ENCODE assay signal across 25 mouse cellular contexts in the genomic region with DNA sequence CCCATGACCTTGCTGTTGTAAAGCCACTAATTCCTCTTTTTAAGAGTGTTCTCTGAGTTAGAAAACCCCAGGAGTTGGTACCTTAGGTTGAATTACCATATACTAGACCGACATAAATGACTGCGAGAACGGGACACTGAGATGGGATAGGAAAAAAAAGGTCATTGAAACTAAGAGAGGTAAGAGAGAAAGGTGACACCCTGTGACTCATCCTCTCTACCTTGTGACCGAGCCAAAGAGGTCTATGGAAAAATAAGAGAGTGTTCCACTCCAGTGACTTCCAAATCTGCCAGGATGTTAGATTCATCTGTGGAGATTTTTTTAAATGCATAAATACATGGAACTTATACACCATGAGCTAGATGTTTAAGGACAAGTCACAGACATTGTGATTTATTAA.
DNase-seq lines count a peak whose midpoint lies in the region; ATAC-seq lines count a peak whose summit lies in the region.
"Had no signal": no experiment of that assay in that cellular context is flagged by ENCODE, and none has a peak within 500 bp of the region (broad histone marks: within the 10 kb centered on the region; RNA-seq: fewer than 3 reads in every experiment).

No protein-coding gene starts in this region.

- intact Hi-C loops in gastrocnemius, postnatal 14 days (cut with DNase I; ENCODE audit: low total_unique reads), result no loop called here

- no peaks in the 10 kb centered on the region for H3K27me3 ChIP-seq in splenic B cell, adult 2 months (ENCODE audit: control insufficient read depth, insufficient read depth, low read length, poor library complexity, severe bottlenecking)
- H3K27me3 ChIP-seq in kidney, embryonic 16.5 days (ENCODE audit: insufficient read depth, low read length), result no peaks in the 10 kb centered on the region
- H3K27me3 ChIP-seq: embryonic facial prominence, embryonic 13.5 days; forebrain, embryonic 12.5 days; forebrain, embryonic 15.5 days; hindbrain, embryonic 13.5 days had no signal

- H3K4me3 ChIP-seq in kidney, embryonic 16.5 days (ENCODE audit: low read length), result no peak overlapping the region
- H3K4me3 ChIP-seq: embryonic facial prominence, embryonic 10.5 days; embryonic facial prominence, embryonic 13.5 days; erythroblast, embryonic 14.5 days; forebrain, embryonic 12.5 days; forebrain, embryonic 15.5 days; hindbrain, embryonic 13.5 days had no signal

- ATAC-seq in CD4-positive, CD25-positive, alpha-beta regulatory T cell, adult 4 months, result peak; percentile 74
- no peak for ATAC-seq in kidney, embryonic 16.5 days (ENCODE audit: low FRiP score, low TSS enrichment)
- ATAC-seq: forebrain, embryonic 15.5 days; hindbrain, embryonic 16.5 days; intestine, postnatal 0 days had no signal

- H3K9me3 ChIP-seq in kidney, embryonic 16.5 days (ENCODE audit: low read length), result no peaks in the 10 kb centered on the region
- H3K9me3 ChIP-seq: embryonic facial prominence, embryonic 10.5 days; embryonic facial prominence, embryonic 13.5 days; forebrain, embryonic 12.5 days; forebrain, embryonic 15.5 days; hindbrain, embryonic 13.5 days had no signal

- DNase-seq in gastrocnemius, adult 18-20 months (ENCODE audit: low spot score), result peak; percentile 58
- DNase-seq in gastrocnemius, postnatal 14 days, result no peak
- DNase-seq in induced T-regulatory cell, adult 2 months (ENCODE audit: low read depth), result peak; percentile 56
- DNase-seq in splenic B cell, adult 2 months (ENCODE audit: low read depth, low spot score), result peak; percentile 46
- no peak for DNase-seq in urinary bladder, postnatal 36 days (ENCODE audit: low spot score in 2 of 2)
- DNase-seq in heart, adult 18-20 months, result no peak
- DNase-seq: adrenal gland, adult 8-10 months; adrenal gland, postnatal 25 days; cerebellum, adult 11-12 months; cerebellum, adult 8-10 months; cerebellum, postnatal 10 days; cerebellum, postnatal 36 days; embryo, embryonic 11 days; gastrocnemius, postnatal 25 days had no signal

- no peaks in the 10 kb centered on the region for H3K4me1 ChIP-seq in kidney, embryonic 16.5 days (ENCODE audit: insufficient read depth, low read length)
- H3K4me1 ChIP-seq: embryonic facial prominence, embryonic 13.5 days; forebrain, embryonic 12.5 days; forebrain, embryonic 15.5 days had no signal

- no peak overlapping the region for H3K9ac ChIP-seq in kidney, embryonic 16.5 days (replicated peaks; ENCODE audit: low read length)
- H3K9ac ChIP-seq: embryonic facial prominence, embryonic 13.5 days; forebrain, embryonic 12.5 days; forebrain, embryonic 15.5 days; hindbrain, embryonic 13.5 days had no signal

- H3K36me3 ChIP-seq in splenic B cell, adult 2 months (ENCODE audit: control insufficient read depth, insufficient read depth, low read length, poor library complexity, severe bottlenecking), result no peaks in the 10 kb centered on the region
- no peaks in the 10 kb centered on the region for H3K36me3 ChIP-seq in kidney, embryonic 16.5 days (ENCODE audit: insufficient read depth, low read length)
- H3K36me3 ChIP-seq: embryonic facial prominence, embryonic 10.5 days; embryonic facial prominence, embryonic 13.5 days; forebrain, embryonic 12.5 days; forebrain, embryonic 15.5 days; hindbrain, embryonic 13.5 days had no signal

- H3K4me2 ChIP-seq in kidney, embryonic 16.5 days (replicated peaks; ENCODE audit: low read depth, low read length), result no peak overlapping the region
- H3K4me2 ChIP-seq: embryonic facial prominence, embryonic 13.5 days; forebrain, embryonic 12.5 days; forebrain, embryonic 15.5 days; heart, embryonic 11.5 days; hindbrain, embryonic 13.5 days had no signal

- whole genome bisulfite sequencing in kidney, embryonic 16.5 days, result 59% methylated on average over 4 of the region's 4 CpGs

- H3K27ac ChIP-seq in kidney, embryonic 16.5 days (ENCODE audit: low read length), result no peak overlapping the region
- H3K27ac ChIP-seq: embryonic facial prominence, embryonic 10.5 days; embryonic facial prominence, embryonic 13.5 days; forebrain, embryonic 12.5 days; forebrain, embryonic 15.5 days; hindbrain, embryonic 13.5 days had no signal

Comparison
In these comparisons a context has a peak if more than half of its experiments do, and no peak if none do; other contexts are left out.
1. DNase-seq: peak in gastrocnemius, adult 18-20 months (single experiment), induced T-regulatory cell, adult 2 months (single experiment) and splenic B cell, adult 2 months (single experiment); none in gastrocnemius, postnatal 14 days (single experiment), urinary bladder, postnatal 36 days (0 of 2) and heart, adult 18-20 months (0 of 2).